In genomic region chr14:29350627-29351026, GRCm38 (mm10) we compare ENCODE assay signal across 20 mouse cellular contexts.
DNase-seq lines count a peak whose midpoint lies in the region; ATAC-seq and TF ChIP-seq lines count a peak whose summit lies in the region.
"Had no signal": no experiment of that assay in that cellular context is flagged by ENCODE, and none has a peak within 500 bp of the region (broad histone marks: within the 10 kb centered on the region; RNA-seq: fewer than 3 reads in every experiment).

No protein-coding gene starts in this region.

- H3K4me1 ChIP-seq in midbrain, postnatal 0 days (ENCODE audit: insufficient read depth, low read length), result no peaks in the 10 kb centered on the region
- no peaks in the 10 kb centered on the region for H3K4me1 ChIP-seq in midbrain, embryonic 16.5 days (ENCODE audit: control insufficient read depth, insufficient read depth, low read length)
- 0 out of 2 replicates have a peak, but pooled peaks cover 4% of the 10 kb centered on the region for H3K4me1 ChIP-seq in neural tube, embryonic 14.5 days (ENCODE audit: control insufficient read depth, insufficient read depth, low read length)
- H3K4me1 ChIP-seq: embryonic facial prominence, embryonic 12.5 days; heart, embryonic 12.5 days had no signal

- no peaks in the 10 kb centered on the region for H3K36me3 ChIP-seq in midbrain, postnatal 0 days (ENCODE audit: insufficient read depth, low read length)
- no peaks in the 10 kb centered on the region for H3K36me3 ChIP-seq in midbrain, embryonic 16.5 days (ENCODE audit: control insufficient read depth, insufficient read depth, low read length)
- H3K36me3 ChIP-seq in neural tube, embryonic 14.5 days (ENCODE audit: control insufficient read depth, insufficient read depth, low read length), result no peaks in the 10 kb centered on the region
- H3K36me3 ChIP-seq: embryonic facial prominence, embryonic 12.5 days; heart, embryonic 12.5 days had no signal

- H3K27ac ChIP-seq in midbrain, postnatal 0 days (ENCODE audit: low read depth, low read length), result no peak overlapping the region
- no peak overlapping the region for H3K27ac ChIP-seq in midbrain, embryonic 16.5 days (ENCODE audit: low read length)
- H3K27ac ChIP-seq in neural tube, embryonic 14.5 days (ENCODE audit: low read depth, low read length), result no peak overlapping the region
- H3K27ac ChIP-seq: embryonic facial prominence, embryonic 12.5 days had no signal

- no peak overlapping the region for H3K9ac ChIP-seq in midbrain, postnatal 0 days (replicated peaks; ENCODE audit: low read length, poor library complexity, severe bottlenecking)
- H3K9ac ChIP-seq in midbrain, embryonic 16.5 days (ENCODE audit: low read depth, low read length), result no peak overlapping the region
- H3K9ac ChIP-seq in neural tube, embryonic 14.5 days (replicated peaks; ENCODE audit: low read depth, low read length), result no peak overlapping the region
- H3K9ac ChIP-seq: embryonic facial prominence, embryonic 12.5 days; forebrain, postnatal 0 days; heart, embryonic 12.5 days had no signal

- H3K9me3 ChIP-seq in midbrain, postnatal 0 days (ENCODE audit: low read length), result no peaks in the 10 kb centered on the region
- no peaks in the 10 kb centered on the region for H3K9me3 ChIP-seq in midbrain, embryonic 16.5 days (replicated peaks; ENCODE audit: control insufficient read depth, low read length, poor library complexity, severe bottlenecking)
- no peaks in the 10 kb centered on the region for H3K9me3 ChIP-seq in neural tube, embryonic 14.5 days (ENCODE audit: control insufficient read depth, low read length)
- H3K9me3 ChIP-seq: embryonic facial prominence, embryonic 12.5 days; heart, embryonic 12.5 days had no signal

- H3K4me2 ChIP-seq in midbrain, postnatal 0 days (ENCODE audit: low read depth, low read length, poor library complexity, severe bottlenecking), result no peak overlapping the region
- H3K4me2 ChIP-seq in midbrain, embryonic 16.5 days (ENCODE audit: low read length), result no peak overlapping the region
- H3K4me2 ChIP-seq in neural tube, embryonic 14.5 days (ENCODE audit: low read depth, low read length), result no peak overlapping the region
- H3K4me2 ChIP-seq: embryonic facial prominence, embryonic 12.5 days; heart, embryonic 12.5 days had no signal

- 70% methylated on average over 4 of the region's 4 CpGs for WGBS in midbrain, postnatal 0 days
- WGBS in midbrain, embryonic 16.5 days, result 70% methylated on average over 4 of the region's 4 CpGs
- WGBS in neural tube, embryonic 14.5 days, result 17% methylated on average over 4 of the region's 4 CpGs

- no peaks in the 10 kb centered on the region for H3K27me3 ChIP-seq in midbrain, postnatal 0 days (ENCODE audit: insufficient read depth, low read length)
- no peaks in the 10 kb centered on the region for H3K27me3 ChIP-seq in midbrain, embryonic 16.5 days (ENCODE audit: control insufficient read depth, insufficient read depth, low read depth, low read length)
- no peaks in the 10 kb centered on the region for H3K27me3 ChIP-seq in neural tube, embryonic 14.5 days (ENCODE audit: control insufficient read depth, insufficient read depth, low read length)
- H3K27me3 ChIP-seq: CH12.LX; embryonic facial prominence, embryonic 12.5 days; heart, embryonic 12.5 days; Patski had no signal

- no peak for ATAC-seq in midbrain, postnatal 0 days (ENCODE audit: low FRiP score)
- no peak for ATAC-seq in midbrain, embryonic 16.5 days
- peak; percentile 61; the same call in 1 of the 2 replicates for ATAC-seq in neural tube, embryonic 14.5 days (ENCODE audit: low read depth)
- ATAC-seq: activated CD4-positive, CD25-positive, alpha-beta regulatory T cell, adult 4 months; forebrain, postnatal 0 days; hindbrain, embryonic 16.5 days; Patski had no signal

- DNase-seq in heart, adult 11 months, result peak; percentile 31
- DNase-seq in heart, adult 8-10 months (ENCODE audit: low spot score), result no peak
- peak; percentile 2 for DNase-seq in midbrain, postnatal 0 days (ENCODE audit: low spot score)
- peak; percentile 23 for DNase-seq in forelimb bud, embryonic 11.5 days (ENCODE audit: low read depth, low spot score)
- no peak for DNase-seq in lung, adult 18-20 months
- DNase-seq: adrenal gland, postnatal 14 days; cerebellum, adult 2 months; cerebellum, postnatal 10 days; forebrain, postnatal 0 days; gastrocnemius, postnatal 36 days; heart, adult 18-20 months; heart, postnatal 36 days had no signal

- H3K4me3 ChIP-seq in midbrain, postnatal 0 days (ENCODE audit: low read depth, low read length), result no peak overlapping the region
- no peak overlapping the region for H3K4me3 ChIP-seq in midbrain, embryonic 16.5 days (ENCODE audit: low read depth, low read length)
- no peak overlapping the region for H3K4me3 ChIP-seq in neural tube, embryonic 14.5 days (ENCODE audit: low read depth, low read length)
- H3K4me3 ChIP-seq: embryonic facial prominence, embryonic 12.5 days; heart, embryonic 12.5 days had no signal

- TF ChIP-seq CTCF in midbrain, postnatal 0 days (IDR thresholded peaks at IDR 0.05), result no peak

Comparison
In these comparisons a context has a peak if more than half of its experiments do, and no peak if none do; other contexts are left out.
1. DNase-seq: peak in heart, adult 11 months (single experiment), midbrain, postnatal 0 days (single experiment) and forelimb bud, embryonic 11.5 days (single experiment); none in heart, adult 8-10 months (single experiment) and lung, adult 18-20 months (0 of 2).